Mouse (Mus musculus) kidney, adult 8-10 months (tissue): ENCODE measurements at regions not wholly inside any gene's neighbourhood (a gene's known extent, or its start where the extent isn't known, plus 50 kb on each side); places are given as distances from the start of the nearest gene placed in this dataset.

ENCODE experiments used
- DNase-seq, 2 experiments: peaks; one replicate each; pipeline ENCODE4 v3.0.0; 2022

GRCm38 (mm10) chr1:57296186-57296585 lies 81.2 kb upstream of the 1700066M21Rik start:
- DNase-seq = no peak

DNA sequence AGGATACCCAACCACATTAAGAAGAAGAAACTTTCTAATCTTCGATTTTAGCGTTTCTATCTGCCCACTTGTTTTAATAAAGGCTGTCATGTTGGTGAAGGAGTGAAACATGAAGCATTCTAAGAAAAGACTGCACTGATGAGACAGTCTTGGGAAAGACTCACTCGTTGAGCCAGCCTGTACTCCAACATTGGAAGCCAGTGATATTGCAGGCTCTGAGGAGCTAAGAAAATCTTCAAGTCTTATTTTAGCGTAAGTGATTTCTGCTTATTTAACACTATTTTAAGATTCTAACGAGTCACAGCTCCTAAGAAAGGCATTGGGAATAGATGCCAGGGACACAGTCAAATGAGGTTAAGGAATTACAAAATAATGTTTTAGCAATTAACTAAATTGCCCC lies 78.9 kb upstream of the 1700066M21Rik start:
- DNase-seq = no peak

DNA sequence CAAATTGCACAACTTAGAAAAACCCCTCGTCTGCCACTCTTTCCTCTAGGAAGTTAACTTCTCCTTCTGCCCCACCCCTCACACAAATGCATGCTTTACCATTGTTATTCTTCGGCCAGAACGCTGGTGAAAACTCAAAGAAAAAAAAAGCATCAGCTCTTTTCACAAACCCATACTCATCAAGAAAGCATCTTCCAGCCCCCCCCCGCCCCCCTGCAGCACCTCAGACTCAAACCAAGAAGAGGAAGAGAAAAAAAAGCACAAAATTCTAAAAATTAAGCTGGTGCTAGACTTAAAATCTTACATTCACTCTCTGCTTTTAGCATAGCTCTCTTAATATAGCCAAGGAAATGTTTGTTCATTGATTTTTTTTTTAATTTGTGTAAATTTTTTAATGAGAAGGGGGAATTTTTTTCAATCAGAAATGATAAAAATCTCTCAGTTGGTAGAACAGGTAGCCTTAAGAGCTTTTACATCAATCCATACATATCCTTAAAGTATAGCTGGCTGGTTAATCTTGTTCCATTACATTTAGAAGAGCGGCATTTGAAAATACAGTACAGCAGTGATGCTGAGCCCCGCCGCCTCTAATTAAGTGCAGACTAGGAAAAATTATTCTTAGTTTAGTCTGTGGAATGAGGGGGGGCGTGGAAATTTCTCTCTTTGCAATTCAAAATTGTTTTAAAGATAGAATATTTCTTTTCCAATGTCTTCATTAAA lies 76.0 kb upstream of the 1700066M21Rik start:
- no peak for DNase-seq

DNA sequence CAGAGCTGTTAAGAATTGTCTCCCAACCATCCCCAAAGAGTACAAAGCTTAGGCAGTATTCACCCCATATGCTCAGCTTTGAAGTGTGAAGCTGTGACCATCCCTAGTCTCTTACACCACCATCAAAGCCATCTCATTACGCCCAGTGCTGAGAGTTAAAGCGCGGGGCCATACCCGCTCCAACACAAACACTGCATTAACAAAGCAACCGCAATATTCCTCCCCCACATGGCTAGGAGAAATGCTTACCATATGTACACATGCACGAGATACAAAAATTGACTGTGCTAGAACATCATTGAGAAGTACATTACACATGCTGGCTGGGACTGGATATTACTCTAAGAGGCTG lies 75.5 kb upstream of the 1700066M21Rik start:
- DNase-seq = no peak

GRCm38 (mm10) chr1:57304757-57305156 lies 72.7 kb upstream of the 1700066M21Rik start:
- DNase-seq = no peak

- DNase-seq = no peak
Observed at GRCm38 (mm10) chr1:57322535-57322934, 54.9 kb upstream of the 1700066M21Rik start.

- no peak for DNase-seq
Observed at GRCm38 (mm10) chr1:57323118-57323517, 54.3 kb upstream of the 1700066M21Rik start.

- DNase-seq = no peak
Observed at GRCm38 (mm10) chr1:57325585-57326165, 51.7 kb upstream of the 1700066M21Rik start.
